Mouse (Mus musculus): ENCODE measurements around the gene Nfib.

DNA sequence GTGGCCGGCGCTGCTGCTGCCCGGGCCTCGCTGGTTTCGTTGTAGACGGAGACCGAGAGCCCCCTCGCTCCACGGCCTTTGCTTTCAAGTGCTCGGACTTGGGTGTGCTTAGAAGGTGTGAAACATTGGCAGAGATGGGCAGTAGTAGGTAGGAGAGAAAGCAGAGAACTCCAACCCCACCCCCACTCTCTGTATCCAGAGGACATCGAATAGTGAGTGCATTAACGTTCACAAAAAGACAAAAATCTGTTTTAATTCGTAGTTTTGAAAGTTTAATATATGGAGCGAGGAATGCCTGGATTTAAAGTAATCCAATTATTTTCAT, 192.2 kb downstream of the Nfib start:
- TF ChIP-seq CTCF (IDR thresholded peaks at IDR 0.05; ENCODE audit: low read depth) = no peak
- no peak for TF ChIP-seq EP300 (IDR thresholded peaks at IDR 0.05; ENCODE audit: low read depth)

Data from liver, embryonic 14.5 days (tissue).